Mouse (Mus musculus): ENCODE data around the gene Rnase11.

DNA sequence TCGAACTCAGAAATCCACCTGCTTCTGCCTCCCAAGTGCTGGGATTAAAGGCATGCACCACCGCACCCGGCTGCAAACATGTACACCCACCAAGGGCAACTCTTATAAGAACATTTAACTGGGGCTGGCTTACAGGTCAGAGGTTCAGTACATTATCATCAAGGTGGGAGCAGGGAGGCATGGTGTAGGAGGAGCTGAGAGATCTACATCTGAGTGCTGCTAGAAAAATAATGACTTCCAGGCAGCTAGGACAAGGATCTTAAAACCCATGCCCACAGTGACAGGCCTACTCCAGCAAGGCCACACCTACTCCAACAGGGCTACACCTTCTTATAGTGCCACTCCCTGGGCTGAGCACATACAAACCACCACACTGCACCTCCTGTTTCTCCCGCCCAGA, 35.9 kb upstream of the Rnase11 start:
- TF ChIP-seq POLR2A (IDR thresholded peaks at IDR 0.05; ENCODE audit: borderline replicate concordance, control insufficient read depth, low read depth, low read length), result no peak
- TF ChIP-seq CTCF (IDR thresholded peaks at IDR 0.05; ENCODE audit: control insufficient read depth, insufficient read depth, low read length), result no peak

Measured in bone marrow, adult 2 months (tissue).